Mouse (Mus musculus) E14TG2a.4 (cell line): ENCODE measurements at regions not wholly inside any gene's neighbourhood (a gene's known extent, or its start where the extent isn't known, plus 50 kb on each side); places are given as distances from the start of the nearest gene placed in this dataset.

Experiments
- H3K27me3 ChIP-seq: 2 replicates; pipeline ENCODE4 v1.6.1; 2014; ENCODE audit warnings: low read length, control low read depth; ENCODE audit not compliant: insufficient read depth
- H3K36me3 ChIP-seq: 2 replicates; pipeline ENCODE4 v1.6.1; 2014; ENCODE audit warnings: low read length, control low read depth; ENCODE audit not compliant: insufficient read depth
- H3K4me1 ChIP-seq: replicated peaks from 2 replicates; pipeline ENCODE4 v1.6.1; 2014; ENCODE audit warnings: low read depth, low read length, control low read depth
- H3K4me3 ChIP-seq: replicated peaks from 2 replicates; pipeline ENCODE4 v1.5.1; 2014; ENCODE audit warnings: mild to moderate bottlenecking, low read length
- H3K9me3 ChIP-seq: 2 replicates; pipeline ENCODE4 v1.6.1; 2014; ENCODE audit warnings: low read length, control low read depth
- CTCF ChIP-seq: conservative IDR thresholded peaks from 2 replicates; pipeline ENCODE4 v1.5.1; 2014; ENCODE audit warnings: low read length
- NANOG ChIP-seq: IDR thresholded peaks from 2 replicates; pipeline ENCODE4 v1.6.1; 2014; ENCODE audit warnings: borderline replicate concordance, low read length, mixed read lengths
- POU5F1 ChIP-seq: IDR thresholded peaks from 2 replicates; pipeline ENCODE4 v1.6.1; 2014; ENCODE audit warnings: low read length, borderline replicate concordance

GRCm38 (mm10) chr13:60416024-60416423, 185.7 kb upstream of the Dapk1 start:
- no peak for TF ChIP-seq POU5F1
- TF ChIP-seq CTCF: no peak
- no peak for TF ChIP-seq NANOG
- H3K4me1 ChIP-seq: no peaks in the 10 kb centered on the region
- no peaks in the 10 kb centered on the region for H3K36me3 ChIP-seq
- H3K27me3 ChIP-seq: no peaks in the 10 kb centered on the region
- no peaks in the 10 kb centered on the region for H3K9me3 ChIP-seq
- H3K4me3 ChIP-seq: no peak overlapping the region

GRCm38 (mm10) chr13:60417015-60417414, 184.7 kb upstream of the Dapk1 start:
- TF ChIP-seq POU5F1: no peak
- TF ChIP-seq NANOG: no peak
- no peak for TF ChIP-seq CTCF
- H3K9me3 ChIP-seq: no peaks in the 10 kb centered on the region
- no peaks in the 10 kb centered on the region for H3K36me3 ChIP-seq
- no peaks in the 10 kb centered on the region for H3K4me1 ChIP-seq
- H3K4me3 ChIP-seq: no peak overlapping the region
- H3K27me3 ChIP-seq: no peaks in the 10 kb centered on the region

GRCm38 (mm10) chr13:60417436-60418158, 184.2 kb upstream of the Dapk1 start:
- Histone ChIP-seq H3K27me3 (no peaks in the 10 kb centered on the region), H3K4me3 (no peak overlapping the region), H3K36me3 (no peaks in the 10 kb centered on the region), H3K9me3 (no peaks in the 10 kb centered on the region), H3K4me1 (no peaks in the 10 kb centered on the region)
- TF ChIP-seq CTCF (no peak), NANOG (no peak), POU5F1 (no peak)

GRCm38 (mm10) chr13:60420386-60420785, 181.4 kb upstream of the Dapk1 start:
- TF ChIP-seq CTCF (no peak), POU5F1 (no peak), NANOG (no peak)
- Histone ChIP-seq H3K27me3 (no peaks in the 10 kb centered on the region), H3K4me1 (peaks cover 3% of the 10 kb centered on the region), H3K9me3 (peaks cover under 1% of the 10 kb centered on the region; the same call in 1 of the 2 replicates), H3K36me3 (no peaks in the 10 kb centered on the region), H3K4me3 (no peak overlapping the region)

- peaks cover 6% of the 10 kb centered on the region for H3K4me1 ChIP-seq
- TF ChIP-seq CTCF (no peak), NANOG (no peak), POU5F1 (no peak)
These were observed 180.7 kb upstream of the Dapk1 start for GRCm38 (mm10) chr13:60420842-60421696.

GRCm38 (mm10) chr13:60424267-60424666, 177.5 kb upstream of the Dapk1 start:
- Histone ChIP-seq H3K4me3 (no peak overlapping the region), H3K4me1 (peaks cover 10% of the 10 kb centered on the region), H3K36me3 (no peaks in the 10 kb centered on the region), H3K9me3 (peaks cover 8% of the 10 kb centered on the region), H3K27me3 (0 out of 2 replicates have a peak, but pooled peaks cover 8% of the 10 kb centered on the region)
- TF ChIP-seq CTCF: no peak
- TF ChIP-seq NANOG: no peak
- no peak for TF ChIP-seq POU5F1

More at GRCm38 (mm10) chr13:60420842-60421696, 180.7 kb upstream of the Dapk1 start:
- H3K9me3 ChIP-seq: peaks cover 7% of the 10 kb centered on the region
- no peaks in the 10 kb centered on the region for H3K27me3 ChIP-seq
- H3K4me3 ChIP-seq: no peak overlapping the region
- H3K36me3 ChIP-seq: no peaks in the 10 kb centered on the region

GRCm38 (mm10) chr13:60425140-60425539, 176.6 kb upstream of the Dapk1 start:
- TF ChIP-seq NANOG (no peak), POU5F1 (no peak), CTCF (no peak)
- no peak overlapping the region for H3K4me3 ChIP-seq
- H3K36me3 ChIP-seq: no peaks in the 10 kb centered on the region
- H3K27me3 ChIP-seq: 0 out of 2 replicates have a peak, but pooled peaks cover 8% of the 10 kb centered on the region
- H3K4me1 ChIP-seq: peaks cover 10% of the 10 kb centered on the region
- H3K9me3 ChIP-seq: peaks cover 8% of the 10 kb centered on the region

GRCm38 (mm10) chr13:60425556-60425955, 176.2 kb upstream of the Dapk1 start:
- H3K9me3 ChIP-seq: peaks cover 8% of the 10 kb centered on the region
- H3K36me3 ChIP-seq: no peaks in the 10 kb centered on the region
- H3K4me3 ChIP-seq: no peak overlapping the region
- H3K4me1 ChIP-seq: peaks cover 10% of the 10 kb centered on the region
- TF ChIP-seq POU5F1 (no peak), CTCF (no peak), NANOG (no peak)
- 0 out of 2 replicates have a peak, but pooled peaks cover 8% of the 10 kb centered on the region for H3K27me3 ChIP-seq
